Mouse (Mus musculus) small intestine, adult 2 months (tissue): ENCODE results near the gene Cox5b.

Experiments used
- CTCF ChIP-seq: fragments of 200-500 bp; IDR thresholded peaks from 2 replicates; pipeline ENCODE4 v1.5.1; 2012; ENCODE audit warnings: low read depth, mild to moderate bottlenecking, control low read depth, inconsistent platforms, low read length, moderate library complexity, mixed read lengths; ENCODE audit not compliant: insufficient replicate concordance, insufficient read length; ENCODE audit errors: extremely low read depth
- POLR2A ChIP-seq: fragments of 200-500 bp; IDR thresholded peaks from 2 replicates; pipeline ENCODE4 v1.6.1; 2012; ENCODE audit warnings: low read depth, mild to moderate bottlenecking, control low read depth, inconsistent platforms, low read length, moderate library complexity

- TF ChIP-seq CTCF (no peak), POLR2A (no peak)
Observed at GRCm38 (mm10) chr1:36672648-36673350, 18.4 kb upstream of the Cox5b start.
